Mouse (Mus musculus) spleen, adult 18-20 months (tissue): ENCODE data around the gene Vwa8.

Experiments
- DNase-seq, 2 experiments: peaks; one replicate each; pipeline ENCODE4 v3.0.0; 2022; ENCODE audit warnings: mixed read lengths in 2 of 2

Gene Vwa8

GRCm38 (mm10) chr14:78848941-78849911 is at the start of gene Vwa8:
Vwa8 (plus strand) TSS chr14:78849052.
- DNase-seq: peak; percentile 53 to 74

- DNase-seq: no peak
These were observed 46.5 kb upstream of the Vwa8 start for GRCm38 (mm10) chr14:78802378-78802777.

- no peak for DNase-seq
These were observed 44.9 kb upstream of the Vwa8 start for GRCm38 (mm10) chr14:78803924-78804323.

- DNase-seq: no peak
These were observed 36.0 kb upstream of the Vwa8 start for GRCm38 (mm10) chr14:78812896-78813295.

- DNase-seq: no peak
These were observed 32.4 kb upstream of the Vwa8 start for GRCm38 (mm10) chr14:78816411-78816810.

- DNase-seq: no peak
These were observed 31.2 kb upstream of the Vwa8 start for GRCm38 (mm10) chr14:78817651-78818050.

GRCm38 (mm10) chr14:78818406-78818805 is 30.4 kb upstream of the Vwa8 start:
- DNase-seq: no peak

- no peak for DNase-seq
These were observed 24.8 kb upstream of the Vwa8 start for GRCm38 (mm10) chr14:78824013-78824412.

GRCm38 (mm10) chr14:78824507-78824906 is 24.3 kb upstream of the Vwa8 start:
- no peak for DNase-seq

GRCm38 (mm10) chr14:78831158-78831557 is 17.7 kb upstream of the Vwa8 start:
- no peak for DNase-seq

GRCm38 (mm10) chr14:78847948-78848347 is 904 bp upstream of the Vwa8 start:
- no peak for DNase-seq

GRCm38 (mm10) chr14:78848477-78848876 is 375 bp upstream of the Vwa8 start:
- DNase-seq: no peak

- no peak for DNase-seq
These were observed 1.2 kb downstream of the Vwa8 start for GRCm38 (mm10) chr14:78849961-78850578.

- no peak for DNase-seq
These were observed 1.8 kb downstream of the Vwa8 start for GRCm38 (mm10) chr14:78850666-78851065.

GRCm38 (mm10) chr14:78851366-78851765 is 2.5 kb downstream of the Vwa8 start:
- DNase-seq: no peak

GRCm38 (mm10) chr14:78852401-78853246 is 3.8 kb downstream of the Vwa8 start:
- no peak for DNase-seq

GRCm38 (mm10) chr14:78861156-78861555 is 12.3 kb downstream of the Vwa8 start:
- no peak for DNase-seq

- no peak for DNase-seq
These were observed 21.2 kb downstream of the Vwa8 start for GRCm38 (mm10) chr14:78870036-78870435.

- DNase-seq: no peak
These were observed 28.3 kb downstream of the Vwa8 start for GRCm38 (mm10) chr14:78877176-78877575.

- DNase-seq: no peak
These were observed 29.7 kb downstream of the Vwa8 start for GRCm38 (mm10) chr14:78878402-78879045.

GRCm38 (mm10) chr14:78880879-78881278 is 32.0 kb downstream of the Vwa8 start:
- DNase-seq: no peak

- no peak for DNase-seq
These were observed 32.7 kb downstream of the Vwa8 start for GRCm38 (mm10) chr14:78881563-78881962.
